Mouse (Mus musculus) ovary, postnatal 36 days (tissue): ENCODE measurements around the gene Adamts7.

ENCODE experiments used
- DNase-seq: peaks from one replicate; pipeline ENCODE4 v3.0.0; 2022; ENCODE audit warnings: low spot score, mixed read lengths

Gene Adamts7

GRCm38 (mm10) chr9:90162926-90163748, at the start of gene Adamts7:
TSS of gene Adamts7 (plus strand) at chr9:90163069.
- DNase-seq, result peak; percentile 58

- no peak for DNase-seq
These were observed 49.7 kb upstream of the Adamts7 start for GRCm38 (mm10) chr9:90113151-90113550.

GRCm38 (mm10) chr9:90113651-90114566, 49.0 kb upstream of the Adamts7 start:
- DNase-seq, result peak; percentile 89

- peak; percentile 97 for DNase-seq
These were observed 48.1 kb upstream of the Adamts7 start, which contains the start of gene Morf4l1 for GRCm38 (mm10) chr9:90114567-90115307. TSS of gene Morf4l1 (minus strand) at chr9:90114774.

- no peak for DNase-seq
These were observed 47.6 kb upstream of the Adamts7 start for GRCm38 (mm10) chr9:90115308-90115700.

- DNase-seq, result no peak
These were observed 45.6 kb upstream of the Adamts7 start for GRCm38 (mm10) chr9:90117234-90117633.

GRCm38 (mm10) chr9:90122246-90122740, 40.6 kb upstream of the Adamts7 start:
- DNase-seq, result no peak

GRCm38 (mm10) chr9:90124156-90124872, 38.6 kb upstream of the Adamts7 start:
- no peak for DNase-seq

- no peak for DNase-seq
These were observed 38.0 kb upstream of the Adamts7 start for GRCm38 (mm10) chr9:90124873-90125245.

GRCm38 (mm10) chr9:90125416-90126099, 37.3 kb upstream of the Adamts7 start:
- no peak for DNase-seq

- peak; percentile 71 for DNase-seq
These were observed 36.4 kb upstream of the Adamts7 start for GRCm38 (mm10) chr9:90126260-90127010.

- no peak for DNase-seq
These were observed 35.7 kb upstream of the Adamts7 start for GRCm38 (mm10) chr9:90127146-90127545.

GRCm38 (mm10) chr9:90128636-90129201, 34.1 kb upstream of the Adamts7 start:
- DNase-seq, result no peak

- no peak for DNase-seq
These were observed 29.1 kb upstream of the Adamts7 start for GRCm38 (mm10) chr9:90133562-90134355.

- DNase-seq, result no peak
These were observed 27.4 kb upstream of the Adamts7 start for GRCm38 (mm10) chr9:90135466-90135865.

- DNase-seq, result no peak
These were observed 26.7 kb upstream of the Adamts7 start for GRCm38 (mm10) chr9:90135963-90136677.

GRCm38 (mm10) chr9:90136678-90136965, 26.2 kb upstream of the Adamts7 start:
- DNase-seq, result no peak

GRCm38 (mm10) chr9:90145788-90146187, 17.1 kb upstream of the Adamts7 start:
- DNase-seq, result peak; percentile 80
